Mouse (Mus musculus) forebrain, embryonic 10.5 days (tissue): ENCODE measurements around the gene Hnrnpdl. TPM values are rescaled to one million over a fixed set of nuclear protein-coding genes. Genes with fewer than 3 reads are reported as not detected.

Experiments
- DNase-seq: peaks from one replicate; pipeline ENCODE4 v3.0.0-alpha.2; 2017; ENCODE audit warnings: low spot score; ENCODE audit errors: extremely low spot score
- H3K27ac ChIP-seq: fragments of 300-500 bp; sonication (generic); 2 replicates; pipeline ENCODE4 v1.5.1; 2016; ENCODE audit warnings: mild to moderate bottlenecking
- H3K27me3 ChIP-seq: fragments of 300-500 bp; sonication (generic); 2 replicates; pipeline ENCODE4 v1.6.1; 2016; ENCODE audit warnings: mild to moderate bottlenecking; ENCODE audit not compliant: poor library complexity, severe bottlenecking
- H3K36me3 ChIP-seq: fragments of 300-500 bp; sonication (generic); replicated peaks from 2 replicates; pipeline ENCODE4 v1.6.1; 2016; ENCODE audit warnings: mild to moderate bottlenecking, moderate library complexity
- H3K4me1 ChIP-seq: fragments of 300-500 bp; sonication (generic); 2 replicates; pipeline ENCODE4 v1.6.1; 2016
- H3K4me3 ChIP-seq: fragments of 300-500 bp; sonication (generic); 2 replicates; pipeline ENCODE4 v1.5.1; 2016; ENCODE audit warnings: mild to moderate bottlenecking, moderate library complexity
- H3K9me3 ChIP-seq: fragments of 300-500 bp; sonication (generic); 2 replicates; pipeline ENCODE4 v1.6.1; 2016; ENCODE audit warnings: mild to moderate bottlenecking, moderate library complexity
- WGBS: fragments of 180-500 bp; shearing (Covaris S2); methylation state at CpG from one replicate; pipeline ENCODE4 v1.1.7; 2016; 5-methylcytosine and 5-hydroxymethylcytosine counted together
- polyA plus RNA-seq: library from polyadenylated mRNA; unstranded; fragments of >200 nt; fragmentation: Nextera tagmentation; extraction: Ambion mirVana; gene quantifications from 2 replicates; pipeline ENCODE4 v1.2.1, GENCODE M21; 2016

Hnrnpdl gene
- polyA plus RNA-seq, 1 experiment from 2014 or later, result 246 TPM

- WGBS, result 75% methylated on average over 6 of the region's 6 CpGs
- Histone ChIP-seq H3K36me3 (peaks cover 56% of the 10 kb centered on the region), H3K27ac (peak overlapping the region; percentile 44; the same call in 1 of the 2 replicates), H3K4me3 (no peak overlapping the region), H3K4me1 (peaks cover 24% of the 10 kb centered on the region), H3K27me3 (no peaks in the 10 kb centered on the region), H3K9me3 (no peaks in the 10 kb centered on the region)
- DNase-seq, result no peak
Observed at GRCm38 (mm10) chr5:100059326-100059725, 19.9 kb upstream of the Hnrnpdl start.

GRCm38 (mm10) chr5:100058729-100059128 is 19.3 kb upstream of the Hnrnpdl start:
- H3K27ac ChIP-seq, result peak overlapping the region; percentile 44; the same call in 1 of the 2 replicates

GRCm38 (mm10) chr5:100057461-100058209 is 18.2 kb upstream of the Hnrnpdl start:
- WGBS, result 87% methylated on average over 15 of the region's 15 CpGs
- Histone ChIP-seq H3K4me3 (no peak overlapping the region), H3K9me3 (no peaks in the 10 kb centered on the region), H3K36me3 (peaks cover 45% of the 10 kb centered on the region), H3K4me1 (peaks cover 27% of the 10 kb centered on the region), H3K27me3 (no peaks in the 10 kb centered on the region), H3K27ac (no peak overlapping the region)
- no peak for DNase-seq

More at GRCm38 (mm10) chr5:100058729-100059128, 19.3 kb upstream of the Hnrnpdl start:
- DNase-seq, result no peak
- Histone ChIP-seq H3K9me3 (no peaks in the 10 kb centered on the region), H3K27me3 (no peaks in the 10 kb centered on the region), H3K4me1 (peaks cover 27% of the 10 kb centered on the region), H3K4me3 (no peak overlapping the region), H3K36me3 (peaks cover 50% of the 10 kb centered on the region)
- 80% methylated on average over 6 of the region's 6 CpGs for WGBS

- DNase-seq, result no peak
- H3K4me3 ChIP-seq, result no peak overlapping the region
- 90% methylated on average over 5 of the region's 5 CpGs for WGBS
Observed at GRCm38 (mm10) chr5:100055866-100056369, 16.5 kb upstream of the Hnrnpdl start.

GRCm38 (mm10) chr5:100054807-100055547 is 15.5 kb upstream of the Hnrnpdl start:
- no peak for DNase-seq
- Histone ChIP-seq H3K36me3 (peaks cover 42% of the 10 kb centered on the region), H3K27ac (peak overlapping the region; percentile 60; the same call in 1 of the 2 replicates), H3K4me1 (peaks cover 27% of the 10 kb centered on the region), H3K27me3 (no peaks in the 10 kb centered on the region), H3K9me3 (no peaks in the 10 kb centered on the region), H3K4me3 (no peak overlapping the region)
- WGBS, result 86% methylated on average over 11 of the region's 11 CpGs

More at GRCm38 (mm10) chr5:100055866-100056369, 16.5 kb upstream of the Hnrnpdl start:
- H3K27me3 ChIP-seq, result no peaks in the 10 kb centered on the region
- H3K4me1 ChIP-seq, result peaks cover 27% of the 10 kb centered on the region
- H3K36me3 ChIP-seq, result peaks cover 42% of the 10 kb centered on the region
- no peak overlapping the region for H3K27ac ChIP-seq
- H3K9me3 ChIP-seq, result no peaks in the 10 kb centered on the region

GRCm38 (mm10) chr5:100052728-100053127 is 13.3 kb upstream of the Hnrnpdl start:
- peaks cover 33% of the 10 kb centered on the region for H3K4me1 ChIP-seq
- no peaks in the 10 kb centered on the region for H3K9me3 ChIP-seq
- H3K27ac ChIP-seq, result no peak overlapping the region
- no peaks in the 10 kb centered on the region for H3K27me3 ChIP-seq
- peaks cover 29% of the 10 kb centered on the region for H3K36me3 ChIP-seq
- H3K4me3 ChIP-seq, result no peak overlapping the region
- no peak for DNase-seq
- 90% methylated on average over 7 of the region's 7 CpGs for WGBS

GRCm38 (mm10) chr5:100049904-100050303 is 10.4 kb upstream of the Hnrnpdl start:
- H3K9me3 ChIP-seq, result no peaks in the 10 kb centered on the region
- WGBS, result 92% methylated on average over 3 of the region's 3 CpGs
- H3K4me1 ChIP-seq, result peaks cover 46% of the 10 kb centered on the region
- no peak overlapping the region for H3K27ac ChIP-seq
- no peak overlapping the region for H3K4me3 ChIP-seq
- H3K27me3 ChIP-seq, result no peaks in the 10 kb centered on the region
- peaks cover 29% of the 10 kb centered on the region for H3K36me3 ChIP-seq
- DNase-seq, result no peak

- no peaks in the 10 kb centered on the region for H3K9me3 ChIP-seq
- H3K4me3 ChIP-seq, result no peak overlapping the region; the same call in 1 of the 2 replicates
- no peaks in the 10 kb centered on the region for H3K27me3 ChIP-seq
- no peak for DNase-seq
- peak overlapping the region; percentile 44; the same call in 1 of the 2 replicates for H3K27ac ChIP-seq
- H3K36me3 ChIP-seq, result peaks cover 35% of the 10 kb centered on the region
- WGBS, result 58% methylated on average over 7 of the region's 7 CpGs
- peaks cover 48% of the 10 kb centered on the region for H3K4me1 ChIP-seq
Observed at GRCm38 (mm10) chr5:100047871-100048270, 8.4 kb upstream of the Hnrnpdl start.

- no peaks in the 10 kb centered on the region for H3K27me3 ChIP-seq
- peaks cover 35% of the 10 kb centered on the region for H3K36me3 ChIP-seq
- no peak overlapping the region; the same call in 1 of the 2 replicates for H3K4me3 ChIP-seq
- H3K9me3 ChIP-seq, result no peaks in the 10 kb centered on the region
- H3K4me1 ChIP-seq, result peaks cover 48% of the 10 kb centered on the region
- H3K27ac ChIP-seq, result peak overlapping the region; percentile 44
- no peak for DNase-seq
- 58% methylated on average over 8 of the region's 8 CpGs for WGBS
Observed at GRCm38 (mm10) chr5:100047143-100047640, 7.7 kb upstream of the Hnrnpdl start.

- WGBS, result 80% methylated on average over 3 of the region's 3 CpGs
- Histone ChIP-seq H3K27me3 (no peaks in the 10 kb centered on the region), H3K4me3 (no peak overlapping the region), H3K27ac (no peak overlapping the region; the same call in 1 of the 2 replicates), H3K36me3 (peaks cover 33% of the 10 kb centered on the region), H3K9me3 (no peaks in the 10 kb centered on the region), H3K4me1 (peaks cover 56% of the 10 kb centered on the region)
- DNase-seq, result no peak
Observed at GRCm38 (mm10) chr5:100046096-100046495, 6.6 kb upstream of the Hnrnpdl start.

GRCm38 (mm10) chr5:100044621-100045020 is 5.2 kb upstream of the Hnrnpdl start:
- DNase-seq, result no peak
- no peaks in the 10 kb centered on the region for H3K27me3 ChIP-seq
- H3K36me3 ChIP-seq, result peaks cover 21% of the 10 kb centered on the region
- H3K9me3 ChIP-seq, result no peaks in the 10 kb centered on the region
- no peak overlapping the region for H3K27ac ChIP-seq
- no peak overlapping the region for H3K4me3 ChIP-seq
- WGBS, result 89% methylated on average over 5 of the region's 5 CpGs
- peaks cover 64% of the 10 kb centered on the region for H3K4me1 ChIP-seq

- no peak overlapping the region for H3K4me3 ChIP-seq
- no peak for DNase-seq
- H3K4me1 ChIP-seq, result peaks cover 58% of the 10 kb centered on the region
- H3K9me3 ChIP-seq, result no peaks in the 10 kb centered on the region
- H3K27me3 ChIP-seq, result no peaks in the 10 kb centered on the region
- 85% methylated on average over 4 of the region's 4 CpGs for WGBS
- H3K27ac ChIP-seq, result no peak overlapping the region
- peaks cover 21% of the 10 kb centered on the region for H3K36me3 ChIP-seq
Observed at GRCm38 (mm10) chr5:100044030-100044429, 4.6 kb upstream of the Hnrnpdl start.
